Mouse (Mus musculus): ENCODE measurements at regions not wholly inside any gene's neighbourhood (a gene's known extent, or its start where the extent isn't known, plus 50 kb on each side); places are given as distances from the start of the nearest gene placed in this dataset.

DNA sequence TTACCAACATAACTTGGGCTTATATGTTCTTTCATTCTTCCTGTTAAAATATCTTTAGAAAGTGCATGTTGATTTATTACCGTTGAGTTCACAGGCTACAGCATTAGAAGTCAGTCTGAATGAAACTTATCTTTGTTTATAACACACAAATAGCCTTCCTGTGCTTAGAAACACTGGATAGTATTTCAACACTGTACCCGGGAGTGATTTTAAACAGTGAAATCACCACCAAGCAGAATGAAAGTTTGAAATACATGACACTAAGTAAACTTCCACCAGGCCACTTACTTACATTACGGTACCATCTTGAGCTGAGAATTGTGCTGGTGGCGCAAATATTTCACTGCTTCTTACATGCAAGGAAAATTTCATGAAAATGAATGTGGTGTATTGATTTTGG lies 516.5 kb upstream of the Ccdc54 start:
- TF ChIP-seq CTCF (IDR thresholded peaks at IDR 0.05; ENCODE audit: low read depth) = no peak
- H3K4me2 ChIP-seq (replicated peaks; ENCODE audit: low read depth) = no peak overlapping the region
- no peak for ATAC-seq
- no peak overlapping the region for H3K27ac ChIP-seq (ENCODE audit: low read depth, low read length)
- WGBS = 62% methylated on average over 4 of the region's 4 CpGs
- no peak overlapping the region for H3K9ac ChIP-seq (ENCODE audit: low read depth, low read length)
- H3K36me3 ChIP-seq (ENCODE audit: control insufficient read depth, insufficient read depth) = no peaks in the 10 kb centered on the region
- H3K9me3 ChIP-seq (ENCODE audit: control insufficient read depth) = no peaks in the 10 kb centered on the region
- no peaks in the 10 kb centered on the region for H3K27me3 ChIP-seq (replicated peaks; ENCODE audit: control insufficient read depth, insufficient read depth, low read length)
- no peaks in the 10 kb centered on the region for H3K4me1 ChIP-seq (replicated peaks; ENCODE audit: control insufficient read depth, insufficient read depth, low read length)
- no peak overlapping the region for H3K4me3 ChIP-seq (ENCODE audit: low read depth, low read length)

GRCm38 (mm10) chr16:51086556-51086955 lies 495.6 kb upstream of the Ccdc54 start:
- Histone ChIP-seq H3K4me3 (ENCODE audit: low read depth, low read length) (no peak overlapping the region), H3K9ac (ENCODE audit: low read depth, low read length) (no peak overlapping the region), H3K4me1 (replicated peaks; ENCODE audit: control insufficient read depth, insufficient read depth, low read length) (no peaks in the 10 kb centered on the region), H3K4me2 (replicated peaks; ENCODE audit: low read depth) (no peak overlapping the region), H3K36me3 (ENCODE audit: control insufficient read depth, insufficient read depth) (no peaks in the 10 kb centered on the region), H3K9me3 (ENCODE audit: control insufficient read depth) (no peaks in the 10 kb centered on the region), H3K27me3 (replicated peaks; ENCODE audit: control insufficient read depth, insufficient read depth, low read length) (no peaks in the 10 kb centered on the region), H3K27ac (ENCODE audit: low read depth, low read length) (no peak overlapping the region)
- 89% methylated on average over 7 of the region's 7 CpGs for WGBS
- ATAC-seq = no peak
- TF ChIP-seq CTCF (IDR thresholded peaks at IDR 0.05; ENCODE audit: low read depth) = no peak

DNA sequence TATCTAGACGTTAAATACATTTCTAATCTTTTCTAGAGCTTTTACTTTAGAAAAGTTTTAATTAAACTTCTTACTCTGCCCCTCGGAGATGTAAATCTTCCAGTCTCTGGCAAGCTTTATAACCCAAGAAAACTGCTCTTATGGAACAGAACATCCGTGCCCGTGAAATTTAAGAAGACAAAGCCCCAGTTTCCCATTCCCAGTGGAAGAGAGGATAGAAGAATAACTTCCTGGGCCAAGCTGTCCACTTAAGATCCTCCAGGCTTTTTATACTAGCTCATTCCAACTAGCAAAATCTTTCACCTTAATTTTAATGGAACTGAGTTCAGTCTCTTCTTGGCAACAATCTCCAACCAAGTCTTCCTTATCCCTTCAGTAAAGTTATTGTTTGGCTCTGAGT lies 489.2 kb upstream of the Ccdc54 start:
- Histone ChIP-seq H3K36me3 (ENCODE audit: control insufficient read depth, insufficient read depth) (no peaks in the 10 kb centered on the region), H3K27me3 (replicated peaks; ENCODE audit: control insufficient read depth, insufficient read depth, low read length) (no peaks in the 10 kb centered on the region), H3K4me2 (replicated peaks; ENCODE audit: low read depth) (no peak overlapping the region), H3K9ac (ENCODE audit: low read depth, low read length) (no peak overlapping the region), H3K4me1 (replicated peaks; ENCODE audit: control insufficient read depth, insufficient read depth, low read length) (no peaks in the 10 kb centered on the region), H3K4me3 (ENCODE audit: low read depth, low read length) (no peak overlapping the region), H3K27ac (ENCODE audit: low read depth, low read length) (no peak overlapping the region), H3K9me3 (ENCODE audit: control insufficient read depth) (no peaks in the 10 kb centered on the region)
- WGBS = 64% methylated on average over 4 of the region's 4 CpGs
- ATAC-seq = no peak
- no peak for TF ChIP-seq CTCF (IDR thresholded peaks at IDR 0.05; ENCODE audit: low read depth)

DNA sequence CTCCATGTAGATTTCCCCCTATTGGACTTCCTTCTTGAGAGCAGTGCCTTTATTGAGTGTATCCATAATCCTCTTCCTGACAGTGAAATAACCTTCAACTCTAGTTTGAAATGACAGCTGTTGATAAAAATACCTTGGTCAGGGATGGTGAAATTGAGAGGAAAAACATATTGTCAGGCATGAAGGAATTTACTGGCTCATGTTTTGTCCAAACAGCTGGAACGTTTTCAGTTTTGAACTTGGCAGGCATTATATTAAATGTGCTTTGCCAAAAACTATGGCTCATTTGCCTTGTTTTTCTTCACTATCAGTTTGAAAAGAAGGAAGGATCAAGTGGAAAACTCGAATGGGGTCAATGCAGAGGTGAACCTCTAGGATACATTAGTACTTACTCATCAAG lies 457.7 kb upstream of the Ccdc54 start:
- Histone ChIP-seq H3K4me3 (ENCODE audit: low read depth, low read length) (no peak overlapping the region), H3K9me3 (ENCODE audit: control insufficient read depth) (no peaks in the 10 kb centered on the region), H3K4me2 (replicated peaks; ENCODE audit: low read depth) (no peak overlapping the region), H3K9ac (ENCODE audit: low read depth, low read length) (no peak overlapping the region), H3K27me3 (replicated peaks; ENCODE audit: control insufficient read depth, insufficient read depth, low read length) (no peaks in the 10 kb centered on the region), H3K27ac (ENCODE audit: low read depth, low read length) (no peak overlapping the region), H3K4me1 (replicated peaks; ENCODE audit: control insufficient read depth, insufficient read depth, low read length) (no peaks in the 10 kb centered on the region), H3K36me3 (ENCODE audit: control insufficient read depth, insufficient read depth) (no peaks in the 10 kb centered on the region)
- TF ChIP-seq CTCF (IDR thresholded peaks at IDR 0.05; ENCODE audit: low read depth) = no peak
- ATAC-seq = no peak
- WGBS = 57% methylated on average over 2 of the region's 2 CpGs

- Histone ChIP-seq H3K36me3 (ENCODE audit: control insufficient read depth, insufficient read depth) (no peaks in the 10 kb centered on the region), H3K4me1 (replicated peaks; ENCODE audit: control insufficient read depth, insufficient read depth, low read length) (no peaks in the 10 kb centered on the region), H3K9me3 (ENCODE audit: control insufficient read depth) (no peaks in the 10 kb centered on the region), H3K9ac (ENCODE audit: low read depth, low read length) (no peak overlapping the region), H3K27me3 (replicated peaks; ENCODE audit: control insufficient read depth, insufficient read depth, low read length) (no peaks in the 10 kb centered on the region), H3K27ac (ENCODE audit: low read depth, low read length) (no peak overlapping the region), H3K4me3 (ENCODE audit: low read depth, low read length) (no peak overlapping the region), H3K4me2 (replicated peaks; ENCODE audit: low read depth) (no peak overlapping the region)
- WGBS = 78% methylated on average over 4 of the region's 4 CpGs
- no peak for ATAC-seq
- no peak for TF ChIP-seq CTCF (IDR thresholded peaks at IDR 0.05; ENCODE audit: low read depth)
These were observed 457.2 kb upstream of the Ccdc54 start for GRCm38 (mm10) chr16:51048169-51048568.

- WGBS = 67% methylated on average over 4 of the region's 4 CpGs
- H3K27me3 ChIP-seq (replicated peaks; ENCODE audit: control insufficient read depth, insufficient read depth, low read length) = no peaks in the 10 kb centered on the region
These were observed 450.4 kb upstream of the Ccdc54 start for GRCm38 (mm10) chr16:51041311-51041710.

GRCm38 (mm10) chr16:51002876-51003275 lies 411.9 kb upstream of the Ccdc54 start:
- Histone ChIP-seq H3K27ac (ENCODE audit: low read depth, low read length) (no peak overlapping the region), H3K9ac (ENCODE audit: low read depth, low read length) (no peak overlapping the region), H3K4me3 (ENCODE audit: low read depth, low read length) (no peak overlapping the region), H3K36me3 (ENCODE audit: control insufficient read depth, insufficient read depth) (no peaks in the 10 kb centered on the region), H3K4me1 (replicated peaks; ENCODE audit: control insufficient read depth, insufficient read depth, low read length) (no peaks in the 10 kb centered on the region), H3K27me3 (replicated peaks; ENCODE audit: control insufficient read depth, insufficient read depth, low read length) (no peaks in the 10 kb centered on the region; the same call in 1 of the 2 replicates), H3K9me3 (ENCODE audit: control insufficient read depth) (no peaks in the 10 kb centered on the region), H3K4me2 (replicated peaks; ENCODE audit: low read depth) (no peak overlapping the region)
- TF ChIP-seq CTCF (IDR thresholded peaks at IDR 0.05; ENCODE audit: low read depth) = no peak
- no peak for ATAC-seq

More at GRCm38 (mm10) chr16:51041311-51041710, 450.4 kb upstream of the Ccdc54 start:
- no peak overlapping the region for H3K27ac ChIP-seq (ENCODE audit: low read depth, low read length)
- H3K4me1 ChIP-seq (replicated peaks; ENCODE audit: control insufficient read depth, insufficient read depth, low read length) = no peaks in the 10 kb centered on the region
- no peak overlapping the region for H3K4me3 ChIP-seq (ENCODE audit: low read depth, low read length)
- no peaks in the 10 kb centered on the region for H3K9me3 ChIP-seq (ENCODE audit: control insufficient read depth)
- H3K9ac ChIP-seq (ENCODE audit: low read depth, low read length) = no peak overlapping the region
- no peaks in the 10 kb centered on the region for H3K36me3 ChIP-seq (ENCODE audit: control insufficient read depth, insufficient read depth)
- ATAC-seq = no peak
- no peak overlapping the region for H3K4me2 ChIP-seq (replicated peaks; ENCODE audit: low read depth)
- TF ChIP-seq CTCF (IDR thresholded peaks at IDR 0.05; ENCODE audit: low read depth) = no peak

All from intestine, postnatal 0 days (tissue).